Mouse (Mus musculus): ENCODE measurements around the gene Agpat1.
A peak's percentile ranks its signal among the peaks of the same experiment; 100 is the strongest.

Agpat1 gene

GRCm38 (mm10) chr17:34585877-34586771, 17.9 kb upstream of the Agpat1 start:
- DNase-seq (ENCODE audit: low read depth) = no peak

DNA sequence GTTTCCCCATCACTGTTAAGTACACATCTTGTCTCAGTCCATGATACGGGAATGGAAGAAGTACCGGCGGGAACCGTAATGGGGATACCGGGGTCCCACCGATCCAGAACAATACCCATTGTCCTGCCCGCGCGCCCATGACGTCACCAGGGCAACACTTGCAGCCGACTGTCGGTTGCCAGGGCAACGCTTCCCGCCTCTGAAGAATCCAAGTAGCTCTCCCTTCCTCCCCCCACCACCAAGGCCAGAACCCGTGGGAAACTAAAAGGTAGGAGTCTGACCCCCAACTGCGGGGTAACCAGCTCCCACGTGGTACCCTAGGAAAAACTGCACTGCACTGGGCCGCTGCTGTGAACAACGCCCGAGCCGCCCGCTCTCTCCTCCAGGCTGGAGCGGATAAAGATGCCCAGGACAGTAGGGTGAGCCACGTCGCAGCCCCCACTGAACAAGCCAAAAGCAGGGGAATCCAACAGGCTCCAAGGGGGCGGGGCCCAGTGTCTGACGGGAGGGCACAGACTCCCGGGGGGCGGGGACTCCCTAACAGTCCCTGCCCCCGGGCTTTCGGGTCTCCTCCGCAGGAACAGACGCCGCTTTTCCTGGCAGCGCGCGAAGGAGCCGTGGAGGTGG, 17.2 kb upstream of the Agpat1 start:
- peak; percentile 95 for DNase-seq (ENCODE audit: low read depth)

- DNase-seq (ENCODE audit: low read depth) = peak; percentile 96
These were observed 16.6 kb upstream of the Agpat1 start for GRCm38 (mm10) chr17:34587423-34587811.

GRCm38 (mm10) chr17:34587814-34588213, 16.2 kb upstream of the Agpat1 start:
- DNase-seq (ENCODE audit: low read depth) = no peak

GRCm38 (mm10) chr17:34588767-34589166, 15.3 kb upstream of the Agpat1 start:
- DNase-seq (ENCODE audit: low read depth) = peak; percentile 49

DNA sequence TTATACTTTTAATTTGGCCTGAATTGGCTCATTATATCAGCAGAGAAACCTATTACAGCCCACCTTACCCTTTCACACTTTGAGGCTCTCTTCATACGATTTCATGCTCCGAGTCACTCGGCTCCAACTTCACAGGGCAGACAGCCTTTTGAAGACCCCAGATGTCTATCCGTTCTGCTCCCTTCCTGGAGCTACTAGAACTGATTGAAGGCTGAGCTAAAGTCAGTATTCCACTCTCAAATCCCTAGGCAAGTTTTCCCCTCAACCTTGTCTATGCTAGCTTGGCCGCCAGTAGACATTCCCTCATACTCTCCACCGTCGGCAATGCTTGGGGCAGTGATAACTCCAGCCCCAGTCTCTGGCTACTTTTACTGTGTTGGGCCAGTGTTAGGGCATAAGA, 14.9 kb upstream of the Agpat1 start:
- no peak for DNase-seq (ENCODE audit: low read depth)

DNA sequence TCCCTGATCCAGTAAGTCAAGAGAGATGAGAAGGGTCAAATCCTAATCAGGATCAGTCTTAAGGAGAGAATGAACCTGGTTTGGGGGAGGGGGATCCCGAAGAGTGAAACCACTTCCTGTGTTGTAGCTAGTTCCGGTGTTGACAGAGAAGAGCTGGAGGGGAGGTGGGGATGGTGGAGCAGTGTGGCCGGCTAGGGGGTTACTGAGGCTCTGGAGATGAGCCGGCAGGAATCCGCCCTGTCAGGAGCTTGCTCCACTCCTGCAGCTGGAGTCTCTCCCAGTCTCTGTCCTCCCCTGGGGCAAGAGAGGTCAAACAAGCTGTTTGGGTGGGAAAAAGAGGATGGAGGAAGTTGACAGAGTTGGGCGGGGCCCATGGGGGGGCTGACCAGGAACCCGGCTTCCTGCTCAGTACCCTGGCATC, 14.4 kb upstream of the Agpat1 start, which contains the start of gene Gpsm3:
TSS of gene Gpsm3 (plus strand) at position 126 of the 421 bp plus-strand sequence.
- DNase-seq (ENCODE audit: low read depth) = peak; percentile 81

DNA sequence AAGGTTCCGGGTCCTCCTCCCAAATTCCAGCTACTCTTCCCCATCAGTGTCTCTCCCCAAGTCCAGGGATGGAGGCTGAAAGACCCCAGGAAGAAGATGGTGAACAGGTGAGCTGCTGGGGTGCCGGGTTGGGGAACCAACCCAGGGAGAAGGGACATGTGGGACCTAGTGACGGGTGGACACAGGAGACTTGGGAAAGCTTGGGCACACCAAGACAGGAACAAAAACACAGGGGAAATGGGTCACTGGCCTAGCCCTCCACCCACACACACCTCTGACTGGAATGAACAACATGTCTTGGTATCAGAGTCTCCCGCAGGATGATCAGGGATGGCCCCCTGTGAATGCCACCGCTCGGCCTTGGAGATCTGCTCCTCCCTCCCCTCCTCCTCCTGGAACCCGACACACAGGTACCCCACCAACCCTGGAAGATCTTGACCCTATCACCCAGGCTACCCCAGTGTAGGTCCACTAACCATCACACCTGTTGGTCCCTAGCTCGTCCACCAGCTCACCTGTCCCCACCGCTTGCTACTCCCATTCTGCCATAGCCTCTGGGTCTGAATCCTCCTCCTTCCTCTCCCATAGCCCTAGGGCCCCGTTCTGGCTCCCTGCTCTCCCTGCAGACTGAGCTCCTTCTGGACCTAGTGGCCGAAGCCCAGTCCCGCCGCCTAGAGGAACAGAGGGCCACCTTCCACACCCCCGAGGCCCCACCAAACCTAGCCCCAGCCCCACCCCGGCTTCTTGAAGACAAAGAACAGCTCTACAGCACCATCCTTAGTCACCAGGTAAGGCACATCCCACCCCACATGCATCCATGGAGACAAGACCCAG, 13.7 kb upstream of the Agpat1 start:
- peak; percentile 39 for DNase-seq (ENCODE audit: low read depth)

- peak; percentile 53 for DNase-seq (ENCODE audit: low read depth)
These were observed 12.8 kb upstream of the Agpat1 start, which contains the start of gene Pbx2 for GRCm38 (mm10) chr17:34591029-34591993. Pbx2 (plus strand) TSS chr17:34591266.

GRCm38 (mm10) chr17:34591994-34592375, 12.1 kb upstream of the Agpat1 start:
- DNase-seq (ENCODE audit: low read depth) = peak; percentile 93

- peak; percentile 30 for DNase-seq (ENCODE audit: low read depth)
These were observed 11.2 kb upstream of the Agpat1 start for GRCm38 (mm10) chr17:34592581-34593549.

DNA sequence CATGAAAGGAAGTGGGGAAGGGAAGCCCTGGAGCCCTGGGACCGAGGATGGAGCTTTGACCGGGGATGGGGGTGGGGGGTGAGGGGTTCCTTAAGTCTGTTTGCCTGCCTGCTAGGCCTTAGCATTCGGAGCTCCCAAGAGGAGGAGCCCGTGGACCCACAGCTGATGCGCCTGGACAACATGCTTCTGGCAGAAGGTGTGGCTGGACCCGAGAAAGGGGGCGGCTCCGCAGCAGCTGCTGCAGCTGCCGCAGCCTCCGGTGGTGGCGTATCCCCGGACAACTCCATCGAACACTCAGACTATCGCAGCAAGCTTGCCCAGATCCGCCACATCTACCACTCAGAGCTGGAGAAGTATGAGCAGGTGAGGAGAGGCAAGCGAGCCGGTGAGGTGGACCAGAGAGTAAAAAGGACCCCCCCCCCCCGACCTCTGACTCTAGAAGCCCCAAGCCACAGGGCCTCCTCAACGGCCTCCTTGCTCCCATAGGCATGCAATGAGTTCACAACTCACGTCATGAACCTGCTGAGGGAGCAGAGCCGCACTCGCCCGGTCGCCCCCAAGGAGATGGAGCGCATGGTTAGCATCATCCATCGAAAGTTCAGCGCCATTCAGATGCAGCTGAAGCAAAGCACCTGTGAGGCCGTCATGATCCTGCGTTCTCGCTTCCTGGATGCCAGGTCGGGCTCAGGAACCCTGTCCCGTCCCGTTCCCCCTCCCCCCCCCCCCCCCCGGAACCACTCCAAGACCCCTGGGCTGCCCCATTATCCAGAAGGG, 10.1 kb upstream of the Agpat1 start:
- DNase-seq (ENCODE audit: low read depth) = no peak

DNA sequence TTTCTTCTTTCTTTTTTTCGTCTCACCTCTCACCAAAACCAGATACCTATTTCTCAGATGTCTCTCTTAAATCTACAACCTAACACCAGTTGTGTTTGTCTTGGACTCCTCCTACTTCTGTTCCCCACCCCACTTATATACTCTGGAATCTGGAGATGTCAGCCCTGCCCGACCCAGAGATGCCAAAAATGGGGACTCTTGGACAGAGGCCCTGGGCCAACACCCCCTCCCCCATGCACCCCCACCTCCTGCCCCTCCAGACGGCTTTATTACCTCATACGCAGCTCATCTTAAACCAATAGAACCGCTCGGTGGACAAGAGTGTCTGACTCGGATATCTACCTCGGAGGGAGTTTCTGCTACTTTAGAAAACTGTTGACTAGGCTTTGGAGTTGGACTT, 8.0 kb upstream of the Agpat1 start:
- no peak for DNase-seq (ENCODE audit: low read depth)

DNA sequence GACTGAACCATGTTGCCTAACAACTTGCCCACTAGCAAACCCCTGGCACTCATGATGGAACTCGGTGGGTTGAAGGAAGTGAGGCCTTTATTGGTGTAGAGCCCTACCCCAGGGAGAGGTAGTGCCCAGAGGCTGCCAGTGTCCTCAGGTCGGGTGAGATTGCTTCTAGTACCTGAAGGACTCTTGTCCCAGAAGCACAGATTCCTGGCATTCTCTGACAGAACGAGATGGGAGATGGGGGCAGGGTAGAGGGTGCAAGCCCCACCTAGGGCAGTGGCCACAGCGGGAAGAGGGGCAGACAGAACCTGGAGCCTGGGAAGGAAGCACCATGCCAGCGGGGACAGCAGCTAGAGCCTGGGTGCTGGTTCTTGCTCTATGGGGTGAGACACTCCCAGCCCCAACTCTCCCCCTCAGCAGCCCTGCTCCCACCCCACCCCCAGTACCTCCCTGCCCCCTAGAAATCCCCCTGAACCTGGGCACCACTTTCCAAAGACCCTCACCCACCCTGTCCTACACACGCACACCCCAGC, 6.4 kb upstream of the Agpat1 start, which contains the start of gene Ager:
TSS of gene Ager (plus strand) at position 297 of the 530 bp plus-strand sequence.
- no peak for DNase-seq (ENCODE audit: low read depth)

- no peak for DNase-seq (ENCODE audit: low read depth)
These were observed 4.2 kb upstream of the Agpat1 start for GRCm38 (mm10) chr17:34599891-34600290.

GRCm38 (mm10) chr17:34601796-34602195, 2.3 kb upstream of the Agpat1 start:
- no peak for DNase-seq (ENCODE audit: low read depth)

- DNase-seq (ENCODE audit: low read depth) = peak; percentile 100
These were observed 544 bp upstream of the Agpat1 start, which contains the start of gene Rnf5 for GRCm38 (mm10) chr17:34603375-34604060. Rnf5 (minus strand) TSS chr17:34603690.

All from induced T-regulatory cell, adult 2 months (primary cell).